Mouse (Mus musculus) ES-Bruce4 (cell line): ENCODE measurements around the gene Slc27a3. TPM values are rescaled to one million over a fixed set of nuclear protein-coding genes. Genes with fewer than 3 reads are reported as not detected.
A peak's percentile ranks its signal among the peaks of the same experiment; 100 is the strongest.

ENCODE experiments used
- H3K27ac ChIP-seq: 2 replicates; pipeline ENCODE4 v1.5.1; 2012; ENCODE audit warnings: low read length, inconsistent platforms; ENCODE audit not compliant: insufficient read depth
- H3K27me3 ChIP-seq: 2 replicates; pipeline ENCODE4 v1.6.1; 2012; ENCODE audit warnings: mild to moderate bottlenecking, low read length, inconsistent platforms; ENCODE audit not compliant: control insufficient read depth, poor library complexity, insufficient read depth, severe bottlenecking
- H3K36me3 ChIP-seq: 2 replicates; pipeline ENCODE4 v1.6.1; 2012; ENCODE audit warnings: inconsistent platforms, mild to moderate bottlenecking, low read length, moderate library complexity; ENCODE audit not compliant: control insufficient read depth, poor library complexity, insufficient read depth, severe bottlenecking
- H3K4me1 ChIP-seq: one replicate; pipeline ENCODE4 v1.8.1; 2011; ENCODE audit warnings: low read length; ENCODE audit not compliant: control insufficient read depth, insufficient read depth
- H3K4me3 ChIP-seq: 2 replicates; pipeline ENCODE4 v1.5.1; 2011; ENCODE audit warnings: low read depth, mild to moderate bottlenecking, low read length
- H3K9ac ChIP-seq: 2 replicates; pipeline ENCODE4 v1.6.1; 2012; ENCODE audit warnings: low read depth, mild to moderate bottlenecking, inconsistent platforms; ENCODE audit not compliant: poor library complexity, severe bottlenecking
- H3K9me3 ChIP-seq: replicated peaks from 2 replicates; pipeline ENCODE4 v1.6.1; 2012; ENCODE audit warnings: mild to moderate bottlenecking, low read length, inconsistent platforms; ENCODE audit not compliant: control insufficient read depth, poor library complexity, insufficient read depth, severe bottlenecking
- CTCF ChIP-seq: IDR thresholded peaks from one replicate; pipeline ENCODE4 v1.8.1; 2011; ENCODE audit warnings: low read depth, low read length
- EP300 ChIP-seq: IDR thresholded peaks from 2 replicates; pipeline ENCODE4 v1.6.1; 2011; ENCODE audit warnings: low read depth, low read length; ENCODE audit not compliant: insufficient read depth
- POLR2A ChIP-seq: IDR thresholded peaks from one replicate; pipeline ENCODE4 v1.8.1; 2011; ENCODE audit warnings: low read length; ENCODE audit not compliant: insufficient read depth
- polyA plus RNA-seq: library from polyadenylated mRNA; stranded (reverse); fragments of >200 nt; gene quantifications from 2 replicates; pipeline ENCODE4 v1.2.4, GENCODE M21; 2011; ENCODE audit warnings: low read depth; ENCODE audit not compliant: missing spikeins, insufficient read depth, insufficient read length

The Slc27a3 gene
- polyA plus RNA-seq, 1 experiment = 12.5 TPM

- no peak overlapping the region for H3K27ac ChIP-seq
Measured at GRCm38 (mm10) chr3:90432348-90432747, 42.6 kb upstream of the Slc27a3 start.

GRCm38 (mm10) chr3:90429576-90429975 lies 39.8 kb upstream of the Slc27a3 start:
- Histone ChIP-seq H3K9me3 (no peaks in the 10 kb centered on the region), H3K27me3 (no peaks in the 10 kb centered on the region), H3K4me3 (no peak overlapping the region), H3K27ac (peak overlapping the region; percentile 51), H3K4me1 (peaks cover 1% of the 10 kb centered on the region), H3K9ac (no peak overlapping the region), H3K36me3 (peaks cover 2% of the 10 kb centered on the region; the same call in 1 of the 2 replicates)
- TF ChIP-seq POLR2A = no peak
- no peak for TF ChIP-seq EP300
- TF ChIP-seq CTCF = no peak

More at GRCm38 (mm10) chr3:90432348-90432747, 42.6 kb upstream of the Slc27a3 start:
- H3K9ac ChIP-seq = peak overlapping the region; percentile 94
- no peaks in the 10 kb centered on the region for H3K27me3 ChIP-seq
- H3K9me3 ChIP-seq = no peaks in the 10 kb centered on the region
- TF ChIP-seq CTCF = no peak
- TF ChIP-seq POLR2A = no peak
- TF ChIP-seq EP300 = no peak
- H3K36me3 ChIP-seq = peaks cover 2% of the 10 kb centered on the region; the same call in 1 of the 2 replicates
- peaks cover 1% of the 10 kb centered on the region for H3K4me1 ChIP-seq
- peak overlapping the region; percentile 88 for H3K4me3 ChIP-seq

GRCm38 (mm10) chr3:90428186-90428585 lies 38.4 kb upstream of the Slc27a3 start:
- peaks cover 1% of the 10 kb centered on the region for H3K4me1 ChIP-seq
- H3K4me3 ChIP-seq = no peak overlapping the region
- no peak for TF ChIP-seq CTCF
- no peak for TF ChIP-seq EP300
- TF ChIP-seq POLR2A = no peak
- H3K9me3 ChIP-seq = no peaks in the 10 kb centered on the region
- no peak overlapping the region for H3K27ac ChIP-seq
- H3K36me3 ChIP-seq = peaks cover 9% of the 10 kb centered on the region
- no peak overlapping the region for H3K9ac ChIP-seq
- H3K27me3 ChIP-seq = no peaks in the 10 kb centered on the region

GRCm38 (mm10) chr3:90427574-90427973 lies 37.8 kb upstream of the Slc27a3 start:
- Histone ChIP-seq H3K9me3 (no peaks in the 10 kb centered on the region), H3K27ac (no peak overlapping the region), H3K4me3 (no peak overlapping the region), H3K4me1 (peaks cover 1% of the 10 kb centered on the region), H3K36me3 (peaks cover 15% of the 10 kb centered on the region), H3K9ac (no peak overlapping the region), H3K27me3 (no peaks in the 10 kb centered on the region)
- TF ChIP-seq CTCF (no peak), EP300 (no peak)

GRCm38 (mm10) chr3:90425499-90425898 lies 35.8 kb upstream of the Slc27a3 start:
- H3K4me1 ChIP-seq = peaks cover 1% of the 10 kb centered on the region
- TF ChIP-seq POLR2A (no peak), CTCF (no peak), EP300 (no peak)
- no peaks in the 10 kb centered on the region for H3K9me3 ChIP-seq
- peaks cover 27% of the 10 kb centered on the region for H3K36me3 ChIP-seq
- H3K4me3 ChIP-seq = no peak overlapping the region
- peak overlapping the region; percentile 14; the same call in 1 of the 2 replicates for H3K9ac ChIP-seq
- peak overlapping the region; percentile 54 for H3K27ac ChIP-seq
- H3K27me3 ChIP-seq = no peaks in the 10 kb centered on the region

- Histone ChIP-seq H3K27ac (no peak overlapping the region), H3K36me3 (peaks cover 38% of the 10 kb centered on the region), H3K9me3 (no peaks in the 10 kb centered on the region), H3K27me3 (no peaks in the 10 kb centered on the region), H3K4me1 (no peaks in the 10 kb centered on the region), H3K4me3 (no peak overlapping the region), H3K9ac (no peak overlapping the region)
- no peak for TF ChIP-seq CTCF
- TF ChIP-seq POLR2A = no peak
- TF ChIP-seq EP300 = no peak
Measured at GRCm38 (mm10) chr3:90423549-90423948, 33.8 kb upstream of the Slc27a3 start.
